Mouse (Mus musculus) bone marrow, adult 2 months (tissue): ENCODE data around the gene Gabbr2.

Experiments
- CTCF ChIP-seq: fragments of 200-500 bp; IDR thresholded peaks from 2 replicates; pipeline ENCODE4 v1.5.1; 2011; ENCODE audit warnings: low read length, control low read depth; ENCODE audit not compliant: control insufficient read depth, insufficient read depth
- POLR2A ChIP-seq: fragments of 200-500 bp; IDR thresholded peaks from 2 replicates; pipeline ENCODE4 v1.6.1; 2011; ENCODE audit warnings: low read depth, mild to moderate bottlenecking, control low read depth, low read length, borderline replicate concordance; ENCODE audit not compliant: control insufficient read depth

- no peak for TF ChIP-seq CTCF
- no peak for TF ChIP-seq POLR2A
Observed at GRCm38 (mm10) chr4:46884132-46884531, 107.5 kb downstream of the Gabbr2 start.
